Mouse (Mus musculus) kidney, postnatal 10 days (tissue): Measurements from ENCODE around the gene Zmiz2.
A peak's percentile ranks its signal among the peaks of the same experiment; 100 is the strongest.
"Not testable (repeated sequence)": the region's sequence is repeated elsewhere in the genome, so short reads cannot be mapped to it uniquely, and the experiment has no call there.

Experiments
- DNase-seq: peaks from one replicate; pipeline ENCODE4 v3.0.0; 2021; ENCODE audit warnings: mixed read lengths

The Zmiz2 gene

DNA sequence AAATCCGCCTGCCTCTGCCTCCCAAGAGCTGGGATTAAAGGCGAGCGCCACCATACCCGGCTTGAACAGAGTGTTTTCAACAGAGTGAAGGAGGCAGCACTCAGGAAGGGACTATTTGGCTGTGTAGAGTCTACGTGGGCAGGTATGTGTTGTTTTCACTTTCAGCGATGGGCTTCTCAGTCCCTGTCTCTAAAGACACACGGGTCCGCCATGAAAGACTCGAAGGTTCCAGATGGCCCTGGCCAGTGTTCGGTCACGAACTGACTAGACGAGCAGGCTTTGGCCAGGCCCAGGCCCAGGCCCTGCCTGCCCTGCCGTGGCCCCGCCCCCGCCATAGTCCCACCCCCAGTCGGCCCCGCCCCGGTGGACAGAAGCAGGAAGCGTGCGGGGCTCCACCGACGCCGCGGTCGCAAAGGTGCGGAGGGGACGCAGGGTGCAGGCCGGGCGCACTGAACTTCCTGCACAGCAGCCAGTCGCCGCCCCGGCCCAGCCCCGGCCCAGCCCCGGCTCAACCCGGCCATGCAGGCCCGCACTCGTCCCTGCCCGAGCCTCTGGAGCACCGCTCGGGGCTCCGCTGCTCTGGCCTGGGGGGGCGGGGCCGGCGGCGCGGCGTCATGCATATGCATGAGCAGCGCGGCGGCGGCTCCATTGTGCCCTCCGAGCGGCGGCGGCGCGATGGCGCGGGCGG lies at the start of gene Zmiz2:
TSS of gene Zmiz2 (plus strand) at position 349 of the 688 bp plus-strand sequence.
- DNase-seq, result peak; percentile 98

DNA sequence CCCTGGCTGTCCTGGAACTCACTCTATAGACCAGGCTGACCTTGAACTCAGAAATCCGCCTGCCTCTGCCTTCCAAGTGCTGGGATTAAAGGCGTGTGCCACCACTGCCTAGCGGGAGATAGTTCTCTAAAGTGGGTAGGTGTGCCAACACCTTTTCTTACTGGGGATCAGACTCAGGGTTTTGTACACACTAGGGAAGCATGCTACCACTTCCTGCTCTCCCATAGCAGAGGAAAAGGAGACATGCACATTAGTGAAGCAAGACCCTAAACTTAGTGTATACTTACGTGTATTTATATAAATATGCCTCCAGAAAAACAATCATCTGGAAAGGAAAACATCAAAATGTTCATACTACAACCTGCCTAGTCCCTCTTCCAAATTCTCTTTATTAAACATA lies 42.9 kb upstream of the Zmiz2 start:
- DNase-seq, result no peak

- no peak for DNase-seq
Measured at GRCm38 (mm10) chr11:6346966-6347365, 41.9 kb upstream of the Zmiz2 start.

DNA sequence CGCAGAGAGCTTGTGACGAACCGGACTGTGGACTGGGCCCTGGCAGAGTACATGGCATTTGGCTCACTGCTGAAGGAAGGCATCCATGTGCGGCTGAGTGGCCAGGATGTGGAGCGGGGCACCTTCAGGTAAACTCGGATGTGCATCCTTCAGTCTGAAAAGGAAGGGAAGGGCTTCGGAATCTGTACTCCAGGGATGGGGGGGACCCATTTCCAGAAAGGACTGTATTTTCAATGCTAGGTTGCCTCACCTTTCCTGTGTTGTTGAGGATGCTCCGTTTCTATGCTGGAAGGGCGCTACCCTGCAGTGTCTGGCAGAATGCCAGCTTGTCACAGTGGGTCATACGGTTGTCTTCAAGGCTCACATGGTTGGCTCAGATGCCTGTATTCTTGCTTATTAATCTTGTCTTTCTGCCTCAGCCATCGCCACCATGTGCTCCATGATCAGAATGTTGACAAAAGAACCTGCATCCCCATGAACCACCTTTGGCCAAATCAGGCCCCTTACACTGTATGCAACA lies 40.1 kb upstream of the Zmiz2 start:
- DNase-seq, result no peak

DNA sequence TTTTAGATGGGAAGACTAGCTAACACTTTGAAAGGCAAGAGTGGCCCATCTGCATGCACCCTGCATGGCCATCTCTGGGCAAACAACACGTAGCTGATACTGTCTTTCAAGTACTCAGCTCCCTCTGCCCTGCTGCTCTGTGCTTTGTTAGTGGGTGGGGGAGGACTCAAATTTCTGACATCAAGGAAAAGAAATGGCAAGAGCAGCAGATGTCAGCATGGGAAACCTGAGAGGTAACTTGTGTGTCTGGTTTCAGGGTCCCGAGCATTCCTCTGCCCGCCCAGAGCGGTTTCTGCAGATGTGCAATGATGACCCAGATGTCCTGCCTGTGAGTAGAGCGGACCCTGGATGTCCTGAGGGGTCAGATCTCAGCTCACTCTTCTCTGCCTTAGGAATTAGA lies 39.3 kb upstream of the Zmiz2 start:
- no peak for DNase-seq

DNA sequence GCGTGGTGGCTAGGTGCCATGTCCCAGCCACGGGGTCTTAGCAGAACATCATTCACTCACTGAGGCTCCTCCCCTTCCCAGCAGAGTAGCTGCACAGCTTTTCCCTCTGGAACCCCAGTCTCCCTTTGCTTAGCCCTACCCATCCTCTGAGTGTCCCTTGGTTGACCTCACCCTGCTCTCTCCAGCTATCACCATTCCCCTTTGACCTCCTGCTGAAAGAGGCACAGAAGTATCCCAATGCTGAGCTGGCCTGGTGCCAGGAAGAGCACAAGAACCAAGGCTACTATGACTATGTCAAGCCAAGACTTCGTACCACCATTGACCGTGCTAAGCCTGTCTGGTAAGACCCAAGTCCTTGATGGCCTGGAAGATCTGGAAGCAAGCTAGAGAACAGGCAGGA lies 33.8 kb upstream of the Zmiz2 start:
- no peak for DNase-seq

DNA sequence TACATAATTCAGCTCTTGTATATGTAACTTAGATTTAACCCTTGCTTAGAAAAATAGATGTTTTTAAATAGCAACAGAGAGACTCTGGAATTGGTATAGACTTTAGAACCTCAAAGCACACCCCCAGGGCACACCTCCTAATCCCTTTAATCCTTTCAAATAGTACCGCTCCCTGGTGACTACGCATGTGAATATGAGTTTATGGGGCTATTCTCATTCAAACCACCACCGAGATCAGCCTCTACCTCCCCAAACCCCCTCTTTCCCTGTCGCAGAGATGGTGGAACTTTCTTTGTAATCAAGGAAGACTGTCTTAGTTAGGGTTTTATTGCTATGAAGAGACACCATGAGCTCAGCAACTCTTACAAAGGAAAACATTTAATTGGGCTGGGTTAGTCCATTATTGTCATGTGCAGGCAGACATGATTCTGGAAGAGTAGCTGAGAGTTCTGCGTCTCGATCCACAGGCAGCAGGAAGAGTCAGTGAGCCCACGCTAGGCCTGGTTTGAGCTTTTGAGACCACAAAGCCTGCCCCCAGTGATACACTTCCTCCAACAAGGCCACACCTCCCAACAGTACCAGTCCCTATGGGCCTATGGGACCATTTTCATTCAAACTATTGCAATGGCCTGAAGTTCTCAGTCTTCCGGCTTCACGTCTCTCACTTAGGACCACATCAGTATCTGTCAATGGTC lies 24.1 kb upstream of the Zmiz2 start:
- no peak for DNase-seq

DNA sequence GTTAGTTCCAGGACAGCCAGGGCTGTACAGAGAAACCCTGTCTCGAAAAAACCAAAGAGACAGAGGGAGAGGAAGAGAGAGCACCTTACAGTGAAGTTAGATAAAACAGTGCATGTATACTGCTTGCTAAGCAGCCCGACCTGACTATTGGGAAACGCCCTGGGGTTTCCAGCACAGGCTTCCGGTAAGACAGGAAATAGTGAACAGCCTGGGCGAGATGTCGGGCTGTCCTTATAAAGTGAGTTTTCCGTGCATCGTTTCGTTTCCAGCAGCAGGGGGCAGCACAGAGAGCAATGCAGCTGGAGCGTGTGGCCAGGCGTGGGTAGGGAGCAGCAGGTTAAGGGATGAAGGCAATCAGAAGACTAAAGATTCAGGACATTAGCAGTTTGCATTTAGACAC lies 23.0 kb upstream of the Zmiz2 start:
- DNase-seq, result peak; percentile 85

DNA sequence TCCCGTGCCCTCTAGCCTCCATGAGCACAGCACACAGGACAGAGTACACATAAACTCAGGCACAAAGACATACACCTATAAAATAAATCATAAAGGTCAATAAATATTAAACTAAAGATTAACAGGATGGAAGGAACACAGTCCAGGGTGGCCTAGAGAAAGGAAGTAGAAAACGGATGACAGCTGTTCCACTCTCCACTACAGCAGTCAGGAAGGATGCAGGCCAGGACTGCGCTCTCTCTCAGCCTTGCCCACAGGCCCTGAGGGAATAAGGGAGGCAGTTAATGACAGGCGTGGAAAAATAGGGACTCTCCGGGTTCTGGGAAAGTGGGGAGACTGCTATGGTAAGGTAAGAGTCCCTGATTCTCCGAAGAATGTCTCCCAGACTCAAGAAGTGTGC lies 22.4 kb upstream of the Zmiz2 start:
- no peak for DNase-seq

GRCm38 (mm10) chr11:6367156-6367555 lies 21.7 kb upstream of the Zmiz2 start:
- DNase-seq, result no peak

DNA sequence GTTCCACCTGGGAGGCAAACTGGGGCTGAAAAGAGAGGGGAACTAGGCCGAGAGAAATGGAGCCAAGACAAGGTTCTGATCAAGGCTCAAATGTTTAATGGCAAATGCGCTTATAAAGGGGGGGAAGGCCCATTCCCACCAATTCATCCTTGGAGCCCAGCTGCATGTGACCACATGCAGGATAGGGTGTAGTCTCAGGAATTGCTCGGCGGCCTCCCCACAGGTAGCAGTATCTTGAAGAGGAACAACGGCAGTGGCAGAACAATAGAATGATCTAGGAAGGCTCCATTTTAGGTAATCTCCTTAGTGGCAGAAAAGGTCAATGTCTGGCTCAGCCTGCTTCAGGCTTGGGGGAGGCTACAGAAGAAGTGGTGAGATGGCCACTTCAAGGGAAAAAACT lies 20.9 kb upstream of the Zmiz2 start:
- not testable (repeated sequence) for DNase-seq

DNA sequence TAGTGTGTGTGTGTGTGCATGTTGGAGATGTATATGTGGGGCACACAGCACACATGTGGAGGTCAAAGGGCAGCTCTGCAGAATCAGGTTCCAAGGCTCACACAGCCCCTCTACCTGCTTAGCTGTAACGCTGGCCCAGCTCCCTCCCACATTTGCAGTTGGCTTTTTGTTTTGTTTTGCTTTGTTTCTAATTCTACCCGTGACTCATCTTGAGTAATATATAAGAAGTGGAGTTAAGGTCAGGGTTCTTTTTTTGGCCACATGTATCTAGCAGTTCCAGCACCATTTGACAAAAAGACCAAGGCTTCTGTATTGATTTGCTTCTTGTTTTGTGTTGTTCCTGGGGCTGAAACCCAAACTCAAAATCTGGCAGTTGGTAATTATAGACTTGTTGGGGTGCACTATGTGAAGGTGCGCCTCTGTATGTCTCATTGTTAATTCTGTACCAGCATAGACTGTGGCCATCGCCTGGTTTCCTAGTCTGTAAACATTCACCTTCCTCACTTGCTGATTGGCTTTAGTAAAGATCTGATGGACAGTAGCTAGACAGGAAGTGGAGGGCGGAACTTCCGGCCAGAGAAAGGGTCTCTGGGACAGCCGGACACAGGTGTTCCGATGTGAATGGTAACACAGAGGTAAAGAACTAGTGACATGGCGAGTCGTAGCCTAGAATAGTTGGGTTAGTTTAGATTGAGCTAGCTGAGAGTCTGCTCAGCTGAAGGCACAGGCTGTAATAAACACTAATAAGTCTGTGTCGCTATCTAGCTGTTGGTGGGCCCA lies 17.3 kb upstream of the Zmiz2 start:
- DNase-seq, result no peak

DNA sequence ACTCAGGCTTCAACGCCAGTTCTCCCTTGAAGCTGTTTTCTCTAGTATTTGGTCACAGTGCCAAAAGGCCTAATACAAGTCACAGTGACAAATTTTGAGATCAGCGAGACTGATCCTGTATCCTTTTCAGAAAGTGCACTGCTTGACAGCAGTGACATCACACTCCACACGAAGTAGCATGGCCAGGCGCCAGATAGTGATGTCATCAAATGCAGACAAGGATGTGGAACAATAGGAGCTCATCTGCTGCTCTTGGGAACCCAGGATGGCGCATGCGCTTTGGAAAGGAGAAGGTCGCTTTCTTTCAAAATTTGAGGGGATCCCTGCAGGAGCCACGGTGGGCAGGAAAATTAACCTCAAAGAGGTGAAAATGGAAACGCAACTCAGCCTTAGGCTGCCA lies 16.1 kb upstream of the Zmiz2 start:
- DNase-seq, result no peak

DNA sequence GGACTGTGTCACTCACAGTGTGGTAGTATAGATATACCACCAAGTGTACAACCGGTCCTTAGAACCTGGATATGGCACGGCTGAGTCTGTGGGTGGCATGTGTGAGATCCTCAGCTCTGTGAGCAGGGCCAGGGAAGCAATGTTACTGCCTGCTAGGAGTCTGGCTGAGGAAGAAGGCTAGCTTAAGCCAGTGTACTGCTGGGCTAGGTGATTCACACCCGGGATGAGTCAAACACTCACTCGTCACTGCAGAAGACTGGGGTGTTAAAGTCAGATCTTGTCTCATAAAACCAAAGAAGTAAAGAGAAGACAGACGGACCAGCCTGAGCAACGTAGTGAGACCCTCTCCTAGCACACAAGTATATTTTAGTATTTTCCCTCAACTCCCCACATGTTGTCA lies 8.0 kb upstream of the Zmiz2 start:
- no peak for DNase-seq

DNA sequence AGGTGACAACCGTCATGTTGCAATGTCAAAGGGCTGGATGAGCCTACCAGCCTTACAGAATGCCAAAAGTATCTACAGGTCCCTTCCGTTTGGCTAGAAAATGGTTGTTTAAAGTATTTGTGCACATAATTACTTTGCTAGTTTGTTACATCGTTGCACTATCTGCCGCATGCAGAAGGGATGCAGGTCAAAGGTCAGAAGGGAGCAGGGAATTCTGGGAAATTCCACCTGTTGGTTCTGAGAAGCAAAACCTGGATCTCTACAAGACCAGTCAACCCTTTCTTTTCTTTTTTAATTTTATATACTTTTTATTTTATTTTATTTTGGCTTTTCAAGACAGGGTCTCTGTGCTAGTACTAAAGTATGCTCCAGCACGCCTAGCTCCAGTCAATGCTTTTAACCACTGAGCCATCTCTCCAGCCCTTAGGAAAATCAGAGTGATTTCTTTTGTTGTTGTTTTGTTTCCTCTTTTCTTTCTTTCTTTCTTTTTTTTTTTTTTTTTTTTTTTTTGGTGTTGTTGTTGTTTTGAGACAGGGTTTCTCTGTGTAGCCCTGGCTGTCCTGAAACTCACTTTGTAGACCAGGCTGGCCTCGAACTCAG lies 648 bp upstream of the Zmiz2 start:
- no peak for DNase-seq

- DNase-seq, result peak; percentile 45
Measured at GRCm38 (mm10) chr11:6389483-6389921, 628 bp downstream of the Zmiz2 start.

GRCm38 (mm10) chr11:6390376-6391053 lies 1.6 kb downstream of the Zmiz2 start:
- DNase-seq, result peak; percentile 3

DNA sequence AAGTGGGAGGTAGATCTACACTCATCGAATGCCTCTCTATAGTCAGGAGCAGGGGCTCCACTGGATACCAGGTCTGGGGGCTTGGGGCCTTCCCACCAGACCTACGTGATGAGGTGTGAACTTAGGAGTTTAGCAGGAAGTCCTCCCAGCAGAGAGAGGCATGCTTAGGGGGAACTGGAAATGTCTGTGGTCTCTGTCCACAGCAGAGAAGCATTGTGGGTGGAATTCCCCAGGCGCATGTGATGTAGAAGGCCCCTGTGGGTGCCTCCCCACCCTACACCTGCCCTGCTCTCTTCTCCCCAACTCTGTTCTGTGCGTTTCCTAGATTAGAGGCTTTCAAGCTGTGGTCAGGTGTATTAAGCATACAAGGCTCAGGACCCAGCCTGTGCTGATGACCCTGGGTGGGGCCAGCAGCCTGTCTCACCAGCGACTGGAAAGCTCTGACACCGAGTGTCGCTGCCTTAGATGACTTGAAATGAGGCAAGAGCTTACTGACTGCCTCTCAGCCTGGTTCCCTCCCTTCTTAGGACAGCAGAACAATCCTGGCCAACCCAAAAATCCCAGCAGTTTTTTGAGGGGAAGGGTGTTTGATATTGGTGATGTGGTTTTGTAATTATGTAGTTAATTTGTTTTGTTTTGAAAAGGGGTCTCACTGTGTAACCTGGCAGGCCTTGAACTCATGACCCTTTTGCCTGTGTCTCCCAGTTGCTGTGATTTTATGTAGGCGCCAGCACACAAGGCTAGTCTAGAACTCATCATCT lies 2.8 kb downstream of the Zmiz2 start:
- DNase-seq, result peak; percentile 5

DNA sequence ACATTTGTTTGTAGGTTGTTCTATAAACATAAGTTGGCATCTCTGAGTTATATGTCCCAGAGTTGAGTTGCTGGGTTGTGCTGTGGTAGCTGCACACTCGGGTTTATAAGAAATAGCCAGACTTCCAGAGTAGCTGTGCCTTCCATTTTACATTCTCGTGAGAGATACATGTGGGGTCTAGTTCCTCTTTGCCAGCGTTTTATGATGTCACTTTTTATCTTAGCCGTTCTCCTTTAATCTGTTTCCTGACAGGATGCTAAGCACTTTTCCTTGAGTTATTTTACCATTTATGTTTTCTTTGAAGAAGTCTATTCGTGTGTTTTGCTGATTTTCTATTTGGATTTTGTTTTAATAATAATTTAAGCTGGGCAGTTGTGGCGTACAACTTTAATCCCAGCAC lies 4.0 kb downstream of the Zmiz2 start:
- no peak for DNase-seq

DNA sequence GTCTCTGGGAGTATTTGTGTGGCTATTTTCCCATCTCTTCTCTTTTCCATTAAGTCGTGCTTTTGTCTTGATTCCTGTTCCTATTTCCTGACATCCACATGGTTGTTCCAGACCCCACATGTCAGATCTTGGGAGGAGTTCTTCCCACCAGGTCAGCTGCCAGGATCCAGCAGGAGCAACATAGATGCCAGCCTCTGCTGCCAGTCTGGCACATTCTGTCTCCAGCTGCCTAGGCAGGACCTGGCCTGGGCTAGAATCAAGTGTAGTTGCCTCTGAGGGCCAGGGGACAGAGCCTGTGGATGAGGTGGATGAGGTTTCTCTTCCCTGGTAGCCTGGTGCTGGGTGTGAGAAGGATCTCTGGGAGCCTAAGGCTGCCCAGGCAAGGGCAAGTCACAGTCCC lies 5.0 kb downstream of the Zmiz2 start:
- peak; percentile 5 for DNase-seq

GRCm38 (mm10) chr11:6395565-6395964 lies 6.7 kb downstream of the Zmiz2 start:
- peak; percentile 7 for DNase-seq

GRCm38 (mm10) chr11:6398141-6398540 lies 9.3 kb downstream of the Zmiz2 start:
- DNase-seq, result peak; percentile 26
